Mouse (Mus musculus) layer of hippocampus, postnatal 25 days (tissue): ENCODE measurements around the gene Eya2. TPM values are rescaled to one million over a fixed set of nuclear protein-coding genes. Genes with fewer than 3 reads are reported as not detected.

Experiments used
- DNase-seq, 2 experiments: peaks; one replicate each; pipeline ENCODE4 v3.0.0; 2022; ENCODE audit warnings: mixed read lengths in 2 of 2, low spot score in 1 of 2; ENCODE audit errors: extremely low spot score in 1 of 2
- total RNA-seq, 2 experiments: library from RNA; stranded (reverse); gene quantifications; 2 replicates each; pipeline ENCODE4 v1.2.3; 2021

Gene Eya2
- total RNA-seq, 2 experiments from 2014 or later = 3.8 to 4.8 TPM

GRCm38 (mm10) chr2:165643596-165643995 is 48.8 kb downstream of the Eya2 start:
- DNase-seq = no peak

DNA sequence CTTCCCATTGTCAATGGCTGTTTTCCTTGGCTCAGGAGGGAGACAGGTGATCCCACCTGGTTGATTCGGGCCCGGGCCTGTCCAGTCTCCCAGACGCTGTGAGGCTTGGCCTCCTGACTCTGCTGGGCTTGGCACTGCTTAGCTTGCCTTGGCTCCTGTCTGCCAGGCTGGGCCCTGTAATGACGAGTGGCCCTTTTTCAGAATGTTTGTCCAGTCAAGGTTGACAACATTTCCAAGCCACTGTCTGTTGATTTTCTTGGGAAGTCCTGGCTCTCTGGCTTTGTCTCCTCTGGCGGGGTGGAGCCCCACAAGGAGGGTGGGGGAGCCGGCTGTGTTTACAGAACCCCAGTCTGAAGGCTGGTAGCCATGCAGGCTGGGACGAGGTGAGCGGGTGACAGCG is 49.2 kb downstream of the Eya2 start:
- DNase-seq = no peak

DNA sequence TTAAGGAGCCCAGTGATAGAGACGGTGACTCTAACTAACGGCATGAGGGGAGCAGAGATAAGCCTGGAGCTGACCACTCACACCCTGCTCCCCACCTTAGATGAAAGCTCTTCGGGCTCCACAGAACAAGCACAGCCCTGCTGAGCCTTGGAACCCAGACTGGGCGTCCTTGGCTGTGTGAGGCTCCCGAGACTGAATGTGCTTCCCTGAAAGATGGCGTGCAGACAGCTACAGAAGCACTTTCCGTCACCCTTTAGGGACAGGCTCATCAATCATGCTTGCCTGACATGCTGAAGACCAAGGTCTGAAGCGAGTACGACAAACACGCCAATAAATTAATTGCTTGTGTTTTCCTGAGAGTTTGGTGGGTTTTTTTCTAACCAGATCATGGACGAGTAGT is 56.2 kb downstream of the Eya2 start:
- no peak for DNase-seq

DNA sequence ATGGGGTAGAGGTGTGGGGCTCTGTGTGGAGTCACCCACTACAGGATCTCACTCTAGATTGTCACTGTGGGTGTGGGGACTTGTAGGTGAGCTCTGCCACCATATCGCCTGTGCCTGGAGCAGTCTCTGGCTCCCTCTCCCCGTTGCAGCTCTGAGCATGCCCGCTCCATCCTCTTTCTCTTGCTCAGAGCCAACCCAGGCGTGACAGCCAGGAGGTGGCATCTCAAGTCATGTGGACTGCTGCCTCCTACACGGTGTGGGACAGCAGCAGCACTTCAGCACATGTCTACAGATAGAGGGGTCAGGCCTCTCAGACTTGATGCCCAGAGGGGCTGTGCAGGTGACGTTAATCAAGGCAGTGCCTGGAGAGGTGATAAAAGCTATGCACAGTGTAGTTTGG is 57.4 kb downstream of the Eya2 start:
- DNase-seq = no peak

DNA sequence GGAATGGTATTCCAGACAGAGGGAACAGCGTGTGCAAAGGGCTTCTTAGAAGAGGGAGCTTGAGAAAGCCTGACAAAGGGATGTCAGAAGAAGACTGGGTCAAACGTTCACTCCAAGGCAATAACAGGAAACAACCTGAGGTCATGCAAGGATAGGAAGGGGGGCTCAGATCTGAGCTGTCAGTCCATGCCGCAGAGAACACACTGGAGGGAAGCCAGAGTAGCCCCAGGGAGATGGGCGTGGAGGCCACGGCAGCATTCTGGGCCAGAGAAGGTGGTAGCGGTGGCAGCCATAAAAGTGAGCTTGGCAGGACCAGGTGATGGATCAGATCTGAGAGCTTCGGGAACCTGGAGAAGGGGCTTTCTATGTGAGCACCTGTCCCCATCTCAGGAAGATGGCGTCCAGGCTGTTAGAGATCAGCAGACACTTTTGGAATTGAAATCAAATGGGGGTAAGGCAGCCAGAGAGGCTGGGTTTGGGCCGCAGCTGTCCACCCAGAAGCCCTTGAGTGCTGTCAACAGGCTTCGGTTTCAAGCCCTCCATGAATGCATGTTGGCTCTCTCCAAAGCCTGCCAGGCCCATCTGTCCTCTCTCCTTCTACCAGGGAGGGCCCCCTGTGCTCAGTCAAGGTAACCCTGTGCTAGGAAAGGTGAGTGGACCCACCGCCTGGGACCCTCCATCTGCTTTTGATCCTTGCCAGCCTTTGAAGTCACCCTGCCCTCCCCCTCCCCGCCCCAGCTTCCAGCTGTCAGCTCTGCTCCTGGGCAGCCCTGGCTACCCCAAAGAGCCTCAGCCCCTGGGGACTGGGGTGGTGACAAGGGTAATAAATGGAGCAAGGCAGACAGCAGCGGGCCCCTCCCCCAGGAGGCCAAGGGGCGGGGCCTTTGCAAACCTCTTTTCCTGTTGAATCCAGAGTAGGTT is 58.4 kb downstream of the Eya2 start:
- no peak for DNase-seq

DNA sequence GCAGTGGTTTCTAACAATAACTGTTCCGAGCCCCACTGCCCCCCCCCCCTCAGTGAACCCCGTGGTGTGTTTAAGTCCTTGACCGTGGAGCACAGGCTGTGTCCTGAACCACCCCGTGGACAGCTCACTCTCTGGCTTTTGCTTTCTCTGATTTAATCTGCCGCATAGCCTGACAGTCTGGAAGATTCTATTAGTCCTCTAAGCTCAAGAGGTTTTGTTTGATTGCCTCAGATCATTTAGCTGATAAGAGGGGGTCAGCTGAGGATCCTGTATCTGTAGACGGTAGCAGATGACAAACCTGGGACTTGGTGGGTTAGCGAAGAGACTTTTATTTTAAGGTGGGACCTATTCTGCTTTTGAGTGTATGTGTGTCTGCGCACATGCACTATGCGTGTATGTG is 59.3 kb downstream of the Eya2 start:
- DNase-seq = no peak

- no peak for DNase-seq
These were observed 60.1 kb downstream of the Eya2 start for GRCm38 (mm10) chr2:165654696-165655491.

- DNase-seq = no peak
These were observed 61.7 kb downstream of the Eya2 start for GRCm38 (mm10) chr2:165656541-165656940.

DNA sequence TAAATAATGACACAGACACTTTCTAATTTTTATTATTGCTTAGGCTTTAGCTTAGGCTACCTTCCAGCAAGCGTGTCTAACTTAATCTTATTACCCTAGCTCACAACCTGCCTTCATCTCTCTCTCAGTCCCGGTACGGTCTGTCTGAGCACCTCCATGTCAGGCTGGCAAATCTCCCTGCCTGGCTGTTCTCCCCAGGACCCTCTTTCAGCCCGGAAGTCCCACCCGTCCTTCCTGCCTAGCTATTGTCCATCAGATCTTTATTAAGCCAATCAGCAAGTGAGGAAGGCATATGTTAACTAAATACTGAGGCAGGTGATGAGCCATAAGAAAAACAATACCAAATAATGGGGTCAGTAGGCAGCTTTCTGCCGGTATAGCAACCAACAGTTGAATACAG is 62.1 kb downstream of the Eya2 start:
- no peak for DNase-seq

- DNase-seq = no peak
These were observed 64.7 kb downstream of the Eya2 start for GRCm38 (mm10) chr2:165659552-165659951.

DNA sequence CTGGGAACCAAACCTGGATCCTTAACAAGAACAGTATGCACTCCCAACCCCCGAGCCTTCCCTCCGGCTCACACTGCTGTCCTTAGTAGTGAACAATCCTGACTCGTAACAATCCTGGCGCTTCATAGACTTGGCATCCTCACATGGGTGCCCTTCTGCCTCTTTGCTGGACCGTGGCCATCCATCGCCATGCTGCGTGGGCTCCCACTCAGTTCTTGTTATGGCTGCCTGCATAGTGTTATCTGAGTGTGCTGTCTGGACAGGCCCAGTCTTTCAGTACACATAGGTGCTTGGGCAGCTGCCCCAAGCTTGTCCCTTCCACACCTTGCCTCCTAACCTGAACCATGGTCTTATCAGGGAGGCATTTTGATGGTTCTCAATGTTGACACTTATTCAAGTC is 68.4 kb downstream of the Eya2 start:
- no peak for DNase-seq

DNA sequence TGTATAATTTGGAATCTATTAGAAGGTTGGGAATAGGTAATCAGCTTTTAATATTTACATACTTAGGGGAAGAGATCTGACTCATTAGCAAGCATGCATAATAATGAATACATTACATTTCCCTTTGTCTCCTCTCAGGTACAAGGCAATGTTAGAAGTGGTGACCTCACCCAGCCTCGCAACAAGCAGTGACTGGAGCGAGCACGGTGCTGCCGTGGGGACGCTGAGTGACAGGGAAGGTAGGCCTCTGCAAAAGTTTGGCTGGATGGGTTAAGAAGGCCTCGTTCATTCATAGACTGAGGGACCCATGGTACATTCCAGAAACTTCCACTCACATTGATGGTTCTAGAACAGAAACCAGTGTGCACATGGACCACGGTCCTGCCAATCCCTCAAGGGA is 69.8 kb downstream of the Eya2 start:
- no peak for DNase-seq

- DNase-seq = no peak
These were observed 70.3 kb downstream of the Eya2 start for GRCm38 (mm10) chr2:165665176-165665575.

GRCm38 (mm10) chr2:165667096-165667495 is 72.3 kb downstream of the Eya2 start:
- no peak for DNase-seq

DNA sequence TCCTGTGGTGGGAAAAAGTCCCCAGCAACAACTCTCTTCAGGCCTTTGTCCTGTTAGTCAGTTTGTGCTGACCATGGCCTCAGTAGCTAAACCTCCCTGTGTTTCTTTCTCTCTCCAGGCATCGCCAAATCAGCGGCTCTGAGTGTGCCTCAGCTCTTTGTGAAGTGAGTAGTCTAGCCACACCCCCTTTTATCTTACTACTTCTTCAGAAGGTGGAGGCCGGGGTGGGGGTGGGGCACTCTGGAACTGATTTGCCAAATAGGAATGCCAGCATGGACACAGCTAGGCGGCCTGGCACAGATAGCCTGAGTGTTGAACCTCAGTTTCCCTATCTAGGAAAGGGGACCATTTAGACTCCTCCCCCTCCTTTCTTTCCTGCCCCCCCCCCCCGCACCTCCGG is 87.9 kb downstream of the Eya2 start:
- no peak for DNase-seq

DNA sequence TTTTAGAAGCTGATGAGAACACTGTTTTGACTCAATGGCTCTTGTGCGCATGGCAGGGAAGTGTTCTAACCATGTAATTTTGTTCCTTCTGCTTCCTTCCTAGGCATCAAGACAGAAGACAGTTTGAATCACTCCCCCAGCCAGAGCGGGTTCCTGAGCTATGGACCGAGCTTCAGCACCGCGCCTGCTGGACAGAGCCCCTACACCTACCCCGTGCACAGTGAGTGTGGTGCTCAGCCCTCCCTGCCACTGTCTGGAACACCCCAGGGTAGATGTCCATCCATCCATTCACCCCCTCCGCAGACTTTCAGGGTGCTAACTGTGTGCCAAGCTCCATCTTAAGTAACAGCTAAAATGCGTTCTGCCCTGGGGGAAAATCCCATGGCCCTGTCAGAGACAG is 92.7 kb downstream of the Eya2 start:
- no peak for DNase-seq

DNA sequence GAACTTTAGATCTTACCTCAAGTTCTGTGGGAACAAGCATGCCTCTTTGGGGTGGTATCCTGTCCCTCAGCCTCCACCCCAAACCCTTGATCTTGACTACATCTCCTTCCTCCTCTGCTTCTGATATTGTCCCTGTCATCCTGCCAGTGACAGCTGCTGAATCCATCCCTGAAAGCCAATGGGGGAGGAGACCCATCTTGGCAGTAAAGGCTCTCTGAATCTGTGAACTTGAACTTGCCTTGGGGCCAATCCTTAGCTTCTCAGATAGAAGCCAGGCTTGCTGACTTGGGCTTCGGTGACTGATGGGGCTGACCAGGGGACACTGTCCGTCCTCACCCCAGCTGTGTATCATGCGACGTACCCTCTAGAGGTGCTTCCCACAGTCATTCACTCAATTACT is 94.1 kb downstream of the Eya2 start:
- DNase-seq = no peak

- no peak for DNase-seq
These were observed 96.2 kb downstream of the Eya2 start for GRCm38 (mm10) chr2:165691016-165691415.

- DNase-seq = no peak
These were observed 98.3 kb downstream of the Eya2 start for GRCm38 (mm10) chr2:165692944-165693660.

GRCm38 (mm10) chr2:165694767-165695166 is 99.9 kb downstream of the Eya2 start:
- DNase-seq = no peak
